Mouse (Mus musculus): ENCODE data around the gene Ola1. TPM values are rescaled to one million over a fixed set of nuclear protein-coding genes. Genes with fewer than 3 reads are reported as not detected.

The Ola1 gene
- 62.7 and 67.6 TPM in 2 replicates for polyA plus RNA-seq (2014; fragmentation: Nextera tagmentation; extraction: Ambion mirVana)

- no peak for ATAC-seq (ENCODE audit: insufficient number of reproducible peaks, insufficient read depth, low FRiP score, low read depth)
- Histone ChIP-seq H3K9me3 (ENCODE audit: control insufficient read depth, low read length) (0 out of 2 replicates have a peak, but pooled peaks cover 3% of the 10 kb centered on the region), H3K4me2 (ENCODE audit: low read length) (no peak within 1 kb of the TSS), H3K27ac (replicated peaks in 1 of 2; ENCODE audit: control insufficient read depth in 1 of 2, insufficient read depth in 1 of 2, low read depth in 2 of 2, low read length in 2 of 2) (no peak within 1 kb of the TSS), H3K4me3 (ENCODE audit: control insufficient read depth in 1 of 2, insufficient read depth in 1 of 2, low read depth in 1 of 2, low read length in 2 of 2) (no peak within 1 kb of the TSS), H3K4me1 (ENCODE audit: control insufficient read depth in 2 of 2, insufficient read depth in 2 of 2, low read length in 2 of 2) (no peaks in the 10 kb centered on the region), H3K36me3 (ENCODE audit: control insufficient read depth, insufficient read depth, low read length) (no peaks in the 10 kb centered on the region), H3K27me3 (ENCODE audit: control insufficient read depth, insufficient read depth, low read length) (no peaks in the 10 kb centered on the region), H3K9ac (ENCODE audit: low read length) (no peak within 1 kb of the TSS)
- 82% methylated on average over 5 of the region's 5 CpGs for WGBS
Observed at GRCm38 (mm10) chr2:73218913-73219312, at the start of gene Ola1. Gene Ola1 (minus strand): TSS chr2:73218924.

- ATAC-seq (ENCODE audit: insufficient number of reproducible peaks, insufficient read depth, low FRiP score, low read depth): no peak
- Histone ChIP-seq H3K4me3 (ENCODE audit: control insufficient read depth in 1 of 2, insufficient read depth in 1 of 2, low read depth in 1 of 2, low read length in 2 of 2) (no peak overlapping the region), H3K4me2 (ENCODE audit: low read length) (no peak overlapping the region), H3K9me3 (ENCODE audit: control insufficient read depth, low read length) (no peaks in the 10 kb centered on the region), H3K9ac (ENCODE audit: low read length) (no peak overlapping the region), H3K36me3 (ENCODE audit: control insufficient read depth, insufficient read depth, low read length) (no peaks in the 10 kb centered on the region), H3K4me1 (ENCODE audit: control insufficient read depth in 2 of 2, insufficient read depth in 2 of 2, low read length in 2 of 2) (peaks cover 20 to 42% of the 10 kb centered on the region in 2 experiments), H3K27me3 (ENCODE audit: control insufficient read depth, insufficient read depth, low read length) (peaks cover 82% of the 10 kb centered on the region), H3K27ac (replicated peaks in 1 of 2; ENCODE audit: control insufficient read depth in 1 of 2, insufficient read depth in 1 of 2, low read depth in 2 of 2, low read length in 2 of 2) (no peak overlapping the region)
- WGBS: 8% methylated on average over 12 of the region's 12 CpGs
Observed at GRCm38 (mm10) chr2:73268281-73268680, 49.6 kb upstream of the Ola1 start.

- H3K4me2 ChIP-seq (ENCODE audit: low read length): no peak overlapping the region
- no peaks in the 10 kb centered on the region for H3K9me3 ChIP-seq (ENCODE audit: control insufficient read depth, low read length)
- no peak for ATAC-seq (ENCODE audit: insufficient number of reproducible peaks, insufficient read depth, low FRiP score, low read depth)
- no peak overlapping the region for H3K9ac ChIP-seq (ENCODE audit: low read length)
- peaks cover 20 to 37% of the 10 kb centered on the region in 2 experiments for H3K4me1 ChIP-seq (ENCODE audit: control insufficient read depth in 2 of 2, insufficient read depth in 2 of 2, low read length in 2 of 2)
- H3K27ac ChIP-seq (replicated peaks in 1 of 2; ENCODE audit: control insufficient read depth in 1 of 2, insufficient read depth in 1 of 2, low read depth in 2 of 2, low read length in 2 of 2): no peak overlapping the region
- no peak overlapping the region for H3K4me3 ChIP-seq (ENCODE audit: control insufficient read depth in 1 of 2, insufficient read depth in 1 of 2, low read depth in 1 of 2, low read length in 2 of 2)
- WGBS: 7% methylated on average over 4 of the region's 4 CpGs
- H3K36me3 ChIP-seq (ENCODE audit: control insufficient read depth, insufficient read depth, low read length): no peaks in the 10 kb centered on the region
- H3K27me3 ChIP-seq (ENCODE audit: control insufficient read depth, insufficient read depth, low read length): peaks cover 86% of the 10 kb centered on the region
Observed at GRCm38 (mm10) chr2:73267818-73268217, 49.1 kb upstream of the Ola1 start.

- no peak overlapping the region for H3K27ac ChIP-seq (replicated peaks in 1 of 2; ENCODE audit: control insufficient read depth in 1 of 2, insufficient read depth in 1 of 2, low read depth in 2 of 2, low read length in 2 of 2)
- H3K4me2 ChIP-seq (ENCODE audit: low read length): no peak overlapping the region
- H3K27me3 ChIP-seq (ENCODE audit: control insufficient read depth, insufficient read depth, low read length): peaks cover 90% of the 10 kb centered on the region
- no peaks in the 10 kb centered on the region for H3K36me3 ChIP-seq (ENCODE audit: control insufficient read depth, insufficient read depth, low read length)
- peaks cover 16 to 32% of the 10 kb centered on the region in 2 experiments for H3K4me1 ChIP-seq (ENCODE audit: control insufficient read depth in 2 of 2, insufficient read depth in 2 of 2, low read length in 2 of 2)
- no peak overlapping the region for H3K4me3 ChIP-seq (ENCODE audit: control insufficient read depth in 1 of 2, insufficient read depth in 1 of 2, low read depth in 1 of 2, low read length in 2 of 2)
- no peak for ATAC-seq (ENCODE audit: insufficient number of reproducible peaks, insufficient read depth, low FRiP score, low read depth)
- 20% methylated on average over 3 of the region's 3 CpGs for WGBS
- H3K9me3 ChIP-seq (ENCODE audit: control insufficient read depth, low read length): no peaks in the 10 kb centered on the region
- no peak overlapping the region for H3K9ac ChIP-seq (ENCODE audit: low read length)
Observed at GRCm38 (mm10) chr2:73267231-73267630, 48.5 kb upstream of the Ola1 start.

- Histone ChIP-seq H3K4me3 (ENCODE audit: control insufficient read depth in 1 of 2, insufficient read depth in 1 of 2, low read depth in 1 of 2, low read length in 2 of 2) (no peak overlapping the region), H3K9me3 (ENCODE audit: control insufficient read depth, low read length) (no peaks in the 10 kb centered on the region), H3K4me1 (ENCODE audit: control insufficient read depth in 2 of 2, insufficient read depth in 2 of 2, low read length in 2 of 2) (peaks cover 14 to 26% of the 10 kb centered on the region in 2 experiments), H3K27ac (replicated peaks in 1 of 2; ENCODE audit: control insufficient read depth in 1 of 2, insufficient read depth in 1 of 2, low read depth in 2 of 2, low read length in 2 of 2) (no peak overlapping the region), H3K4me2 (ENCODE audit: low read length) (no peak overlapping the region), H3K36me3 (ENCODE audit: control insufficient read depth, insufficient read depth, low read length) (no peaks in the 10 kb centered on the region), H3K9ac (ENCODE audit: low read length) (no peak overlapping the region), H3K27me3 (ENCODE audit: control insufficient read depth, insufficient read depth, low read length) (peaks cover 90% of the 10 kb centered on the region)
- 27% methylated on average over 1 of the region's 1 CpGs for WGBS
- ATAC-seq (ENCODE audit: insufficient number of reproducible peaks, insufficient read depth, low FRiP score, low read depth): no peak
Observed at GRCm38 (mm10) chr2:73266623-73267022, 47.9 kb upstream of the Ola1 start.

GRCm38 (mm10) chr2:73266011-73266410, 47.3 kb upstream of the Ola1 start:
- Histone ChIP-seq H3K9ac (ENCODE audit: low read length) (no peak overlapping the region), H3K9me3 (ENCODE audit: control insufficient read depth, low read length) (0 out of 2 replicates have a peak, but pooled peaks cover 2% of the 10 kb centered on the region), H3K36me3 (ENCODE audit: control insufficient read depth, insufficient read depth, low read length) (no peaks in the 10 kb centered on the region), H3K4me1 (ENCODE audit: control insufficient read depth in 2 of 2, insufficient read depth in 2 of 2, low read length in 2 of 2) (peaks cover 12 to 20% of the 10 kb centered on the region in 2 experiments), H3K4me3 (ENCODE audit: control insufficient read depth in 1 of 2, insufficient read depth in 1 of 2, low read depth in 1 of 2, low read length in 2 of 2) (no peak overlapping the region), H3K27me3 (ENCODE audit: control insufficient read depth, insufficient read depth, low read length) (peaks cover 83% of the 10 kb centered on the region), H3K4me2 (ENCODE audit: low read length) (no peak overlapping the region), H3K27ac (replicated peaks in 1 of 2; ENCODE audit: control insufficient read depth in 1 of 2, insufficient read depth in 1 of 2, low read depth in 2 of 2, low read length in 2 of 2) (no peak overlapping the region)
- no peak for ATAC-seq (ENCODE audit: insufficient number of reproducible peaks, insufficient read depth, low FRiP score, low read depth)
- 8% methylated on average over 5 of the region's 5 CpGs for WGBS

- peaks cover 12 to 16% of the 10 kb centered on the region in 2 experiments for H3K4me1 ChIP-seq (ENCODE audit: control insufficient read depth in 2 of 2, insufficient read depth in 2 of 2, low read length in 2 of 2)
- ATAC-seq (ENCODE audit: insufficient number of reproducible peaks, insufficient read depth, low FRiP score, low read depth): no peak
- 0 out of 2 replicates have a peak, but pooled peaks cover 4% of the 10 kb centered on the region for H3K9me3 ChIP-seq (ENCODE audit: control insufficient read depth, low read length)
- H3K9ac ChIP-seq (ENCODE audit: low read length): no peak overlapping the region; the same call in 1 of the 2 replicates
- WGBS: 3% methylated on average over 11 of the region's 11 CpGs
- H3K27me3 ChIP-seq (ENCODE audit: control insufficient read depth, insufficient read depth, low read length): peaks cover 70% of the 10 kb centered on the region
- no peak overlapping the region for H3K27ac ChIP-seq (replicated peaks in 1 of 2; ENCODE audit: control insufficient read depth in 1 of 2, insufficient read depth in 1 of 2, low read depth in 2 of 2, low read length in 2 of 2)
- peak overlapping the region; percentile 50 to 53 for H3K4me3 ChIP-seq (ENCODE audit: control insufficient read depth in 1 of 2, insufficient read depth in 1 of 2, low read depth in 1 of 2, low read length in 2 of 2)
- H3K36me3 ChIP-seq (ENCODE audit: control insufficient read depth, insufficient read depth, low read length): no peaks in the 10 kb centered on the region
- peak overlapping the region; percentile 95 for H3K4me2 ChIP-seq (ENCODE audit: low read length)
Observed at GRCm38 (mm10) chr2:73264611-73265195, 46.0 kb upstream of the Ola1 start.
